Mouse (Mus musculus) neural tube, embryonic 15.5 days (tissue): ENCODE results near the gene Hist1h4n. TPM values are rescaled to one million over a fixed set of nuclear protein-coding genes. Genes with fewer than 3 reads are reported as not detected.
"Not testable (repeated sequence)": the region's sequence is repeated elsewhere in the genome, so short reads cannot be mapped to it uniquely, and the experiment has no call there.

Experiments
- ATAC-seq: fragments of 200-750 bp; cut with Nextera tagmentation; 2 replicates; pipeline ENCODE4 v1.8.0; 2017; ENCODE audit warnings: mild to moderate bottlenecking, moderate TSS enrichment, moderate library complexity; ENCODE audit not compliant: low FRiP score
- H3K27ac ChIP-seq: fragments of 300-500 bp; sonication (generic); replicated peaks from 2 replicates; pipeline ENCODE4 v1.5.1; 2015; ENCODE audit warnings: mild to moderate bottlenecking, inconsistent platforms
- H3K27me3 ChIP-seq: fragments of 300-500 bp; sonication (generic); replicated peaks from 2 replicates; pipeline ENCODE4 v1.6.1; 2015; ENCODE audit warnings: inconsistent platforms
- H3K36me3 ChIP-seq: fragments of 300-500 bp; sonication (generic); 2 replicates; pipeline ENCODE4 v1.6.1; 2015; ENCODE audit warnings: inconsistent platforms
- H3K4me1 ChIP-seq: fragments of 300-500 bp; sonication (generic); 2 replicates; pipeline ENCODE4 v1.6.1; 2015; ENCODE audit warnings: inconsistent platforms
- H3K4me2 ChIP-seq: fragments of 300-500 bp; sonication (generic); 2 replicates; pipeline ENCODE4 v1.6.1; 2015; ENCODE audit warnings: inconsistent platforms, mild to moderate bottlenecking, moderate library complexity
- H3K4me3 ChIP-seq: fragments of 300-500 bp; sonication (generic); replicated peaks from 2 replicates; pipeline ENCODE4 v1.5.1; 2015; ENCODE audit warnings: mild to moderate bottlenecking, inconsistent platforms
- H3K9ac ChIP-seq: fragments of 300-500 bp; sonication (generic); replicated peaks from 2 replicates; pipeline ENCODE4 v1.6.1; 2015; ENCODE audit warnings: mild to moderate bottlenecking, inconsistent platforms
- H3K9me3 ChIP-seq: fragments of 300-500 bp; sonication (generic); replicated peaks from 2 replicates; pipeline ENCODE4 v1.6.1; 2016; ENCODE audit warnings: inconsistent platforms
- WGBS: fragments of 180-500 bp; shearing (Covaris S2); methylation state at CpG from one replicate; pipeline ENCODE4 v1.1.7; 2015; ENCODE audit warnings: mixed read lengths; 5-methylcytosine and 5-hydroxymethylcytosine counted together
- polyA plus RNA-seq: library from polyadenylated mRNA; unstranded; fragments of >200 nt; fragmentation: Nextera tagmentation; extraction: Ambion mirVana; gene quantifications from 2 replicates; pipeline ENCODE4 v1.2.1, GENCODE M21; 2015

Gene Hist1h4n
- polyA plus RNA-seq, 1 experiment from 2014 or later, result 3.9 TPM

- H3K4me1 ChIP-seq, H3K9me3 ChIP-seq, H3K4me3 ChIP-seq, H3K4me2 ChIP-seq, H3K9ac ChIP-seq, H3K27ac ChIP-seq, H3K27me3 ChIP-seq, H3K36me3 ChIP-seq: not testable (repeated sequence)
- ATAC-seq, result peak; percentile 97
- WGBS, result no CpG with 5 or more reads among the region's 24 CpGs
These were observed 1.5 kb upstream of the Hist1h4n start, which contains the start of the genes Hist1h2ap and Hist1h2br for GRCm38 (mm10) chr13:21833461-21833860. TSS of gene Hist1h2ap (minus strand) at chr13:21833507. TSS of gene Hist1h2br (plus strand) at chr13:21833743.

DNA sequence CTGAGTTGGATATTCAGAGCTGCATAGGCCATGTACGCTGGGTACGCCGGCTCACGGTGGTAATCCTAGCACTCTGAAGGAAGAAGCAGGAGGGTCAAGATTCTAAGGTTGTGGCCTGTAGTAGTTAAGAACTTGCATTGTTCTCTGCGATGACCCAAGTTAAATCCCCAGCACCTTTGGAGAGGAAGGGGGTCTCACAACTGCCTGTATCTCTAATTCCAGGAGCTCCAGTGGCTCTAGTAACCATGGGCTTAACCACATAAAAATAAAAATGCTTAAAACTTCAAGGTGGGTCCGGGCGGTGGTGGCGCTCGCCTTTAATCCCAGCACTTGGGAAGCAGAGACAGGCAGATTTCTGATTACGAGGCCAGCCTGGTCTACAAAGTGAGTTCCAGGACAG lies 1.7 kb downstream of the Hist1h4n start:
- Histone ChIP-seq H3K27ac (no peak overlapping the region), H3K4me2 (no peak overlapping the region), H3K4me1 (no peaks in the 10 kb centered on the region), H3K27me3 (no peaks in the 10 kb centered on the region), H3K4me3 (no peak overlapping the region), H3K9ac (no peak overlapping the region), H3K9me3 (no peaks in the 10 kb centered on the region), H3K36me3 (no peaks in the 10 kb centered on the region)
- ATAC-seq, result no peak
- 88% methylated on average over 10 of the region's 10 CpGs for WGBS

DNA sequence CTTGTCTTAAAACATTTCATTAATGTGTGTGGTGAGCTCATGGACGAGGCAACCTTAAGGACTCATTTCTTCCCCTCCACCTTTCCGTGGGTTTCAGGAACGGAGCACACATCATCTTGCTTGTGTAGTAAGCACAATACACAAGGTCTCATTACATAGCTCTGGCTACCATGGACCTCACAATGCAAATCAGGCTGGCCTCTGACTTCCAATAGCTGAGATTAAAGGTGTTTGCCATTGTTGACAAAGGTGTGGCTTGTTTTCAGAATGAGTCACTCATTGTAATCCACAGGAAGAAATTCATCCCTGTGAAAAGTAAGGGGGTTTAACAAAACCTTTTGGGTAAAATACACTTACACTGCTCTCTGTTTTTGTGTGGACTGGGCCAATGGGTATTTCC lies 3.5 kb downstream of the Hist1h4n start:
- Histone ChIP-seq H3K4me2 (no peak overlapping the region), H3K36me3 (no peaks in the 10 kb centered on the region), H3K27me3 (no peaks in the 10 kb centered on the region), H3K27ac (no peak overlapping the region), H3K4me1 (no peaks in the 10 kb centered on the region), H3K9me3 (no peaks in the 10 kb centered on the region), H3K9ac (no peak overlapping the region), H3K4me3 (no peak overlapping the region)
- ATAC-seq, result no peak
- WGBS, result 84% methylated on average over 3 of the region's 3 CpGs

- not testable (repeated sequence) for H3K9ac ChIP-seq, H3K27me3 ChIP-seq, H3K4me3 ChIP-seq, H3K9me3 ChIP-seq, H3K36me3 ChIP-seq, ATAC-seq, H3K4me2 ChIP-seq, H3K4me1 ChIP-seq, H3K27ac ChIP-seq
- WGBS, result 79% methylated on average over 7 of the region's 16 CpGs
These were observed 11.7 kb downstream of the Hist1h4n start for GRCm38 (mm10) chr13:21820082-21820890.

GRCm38 (mm10) chr13:21812092-21812491 lies 19.9 kb downstream of the Hist1h4n start:
- not testable (repeated sequence) for H3K9ac ChIP-seq, H3K9me3 ChIP-seq, H3K4me1 ChIP-seq, ATAC-seq, H3K27me3 ChIP-seq, H3K36me3 ChIP-seq, H3K27ac ChIP-seq
- Histone ChIP-seq H3K4me3 (peak overlapping the region; percentile 18; the same call in 1 of the 2 replicates), H3K4me2 (peak overlapping the region; percentile 47)
- WGBS, result 1% methylated on average over 14 of the region's 14 CpGs

DNA sequence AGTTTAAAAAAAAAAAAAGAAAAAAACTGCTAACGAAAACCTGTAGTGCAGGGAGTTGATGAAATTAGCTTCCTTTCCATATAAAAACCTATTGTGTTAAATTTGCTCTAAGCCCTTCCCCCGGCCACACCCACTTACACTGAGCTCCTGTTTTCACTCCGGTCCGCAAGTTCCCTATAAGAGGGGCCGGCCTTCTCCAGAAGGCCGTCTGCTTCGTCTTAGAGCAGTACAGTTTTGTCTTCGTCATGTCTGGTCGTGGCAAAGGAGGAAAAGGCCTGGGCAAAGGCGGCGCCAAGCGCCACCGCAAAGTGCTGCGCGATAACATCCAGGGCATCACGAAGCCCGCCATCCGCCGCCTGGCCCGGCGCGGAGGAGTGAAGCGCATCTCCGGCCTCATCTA lies 20.5 kb downstream of the Hist1h4n start, which contains the start of gene Hist1h4m:
Gene Hist1h4m (plus strand): TSS at position 208 of the 400 bp plus-strand sequence.
- not testable (repeated sequence) for H3K4me1 ChIP-seq, H3K9ac ChIP-seq, H3K27ac ChIP-seq, H3K36me3 ChIP-seq, H3K27me3 ChIP-seq, H3K9me3 ChIP-seq
- H3K4me2 ChIP-seq, result peak within 1 kb of the TSS; percentile 47
- ATAC-seq, result peak; percentile 77
- H3K4me3 ChIP-seq, result peak within 1 kb of the TSS; percentile 18; the same call in 1 of the 2 replicates
- no CpG with 5 or more reads among the region's 24 CpGs for WGBS

- peak; percentile 15 for ATAC-seq
- not testable (repeated sequence) for H3K27ac ChIP-seq, H3K9me3 ChIP-seq, H3K4me2 ChIP-seq, H3K4me3 ChIP-seq, H3K36me3 ChIP-seq, H3K27me3 ChIP-seq, H3K4me1 ChIP-seq, H3K9ac ChIP-seq
- no CpG with 5 or more reads among the region's 8 CpGs for WGBS
These were observed 20.9 kb downstream of the Hist1h4n start for GRCm38 (mm10) chr13:21811074-21811473.

DNA sequence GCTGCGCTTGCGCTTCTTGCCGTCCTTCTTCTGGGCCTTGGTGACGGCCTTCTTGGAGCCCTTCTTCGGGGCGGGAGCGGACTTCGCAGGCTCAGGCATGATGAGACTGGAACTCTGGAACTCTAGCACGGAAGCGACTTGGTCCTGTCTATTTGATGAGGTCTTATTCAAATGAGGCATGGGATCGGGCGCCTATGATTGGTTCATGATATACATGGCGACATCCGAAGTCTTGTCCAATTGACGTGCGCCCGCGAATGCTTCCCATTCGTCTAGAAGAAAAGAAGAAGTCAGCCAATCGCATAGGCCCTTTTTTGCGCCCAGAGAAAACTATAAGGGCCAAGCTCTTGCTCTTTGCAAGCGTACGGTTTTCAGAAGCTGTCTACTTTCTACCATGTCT lies 21.9 kb downstream of the Hist1h4n start, which contains the start of the genes Hist1h2bq and Hist1h2ao:
Gene Hist1h2bq (minus strand): TSS at position 125 of the 400 bp plus-strand sequence.
Gene Hist1h2ao (plus strand): TSS at position 393 of the 400 bp plus-strand sequence.
- H3K9ac ChIP-seq, H3K4me2 ChIP-seq, H3K9me3 ChIP-seq, H3K4me1 ChIP-seq, H3K27ac ChIP-seq, H3K36me3 ChIP-seq, H3K4me3 ChIP-seq, H3K27me3 ChIP-seq: not testable (repeated sequence)
- peak; percentile 98 for ATAC-seq
- no CpG with 5 or more reads among the region's 23 CpGs for WGBS

DNA sequence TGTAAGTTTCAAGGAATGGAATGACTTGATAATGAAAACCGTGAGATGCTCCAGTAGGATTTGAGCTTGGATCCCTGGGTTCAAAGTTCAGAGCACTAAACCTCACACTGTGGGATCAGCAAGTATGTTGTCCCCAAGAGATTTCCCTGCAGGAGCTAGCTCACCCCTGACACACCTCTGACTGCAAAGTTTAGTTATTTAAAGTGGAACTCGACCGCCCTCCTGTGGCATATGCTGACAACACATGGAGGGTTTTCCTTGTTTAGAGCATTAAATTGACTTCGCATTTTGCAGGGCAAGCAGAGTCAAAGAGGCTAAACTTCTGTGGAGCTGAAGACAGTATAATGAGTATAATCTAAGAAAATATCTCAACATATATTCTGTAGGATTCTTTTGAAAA lies 28.9 kb downstream of the Hist1h4n start:
- not testable (repeated sequence) for H3K27ac ChIP-seq, H3K4me1 ChIP-seq, H3K4me3 ChIP-seq, H3K9ac ChIP-seq, H3K27me3 ChIP-seq, H3K36me3 ChIP-seq, H3K4me2 ChIP-seq, H3K9me3 ChIP-seq
- no CpG with 5 or more reads among the region's 4 CpGs for WGBS
- ATAC-seq, result peak; percentile 79

DNA sequence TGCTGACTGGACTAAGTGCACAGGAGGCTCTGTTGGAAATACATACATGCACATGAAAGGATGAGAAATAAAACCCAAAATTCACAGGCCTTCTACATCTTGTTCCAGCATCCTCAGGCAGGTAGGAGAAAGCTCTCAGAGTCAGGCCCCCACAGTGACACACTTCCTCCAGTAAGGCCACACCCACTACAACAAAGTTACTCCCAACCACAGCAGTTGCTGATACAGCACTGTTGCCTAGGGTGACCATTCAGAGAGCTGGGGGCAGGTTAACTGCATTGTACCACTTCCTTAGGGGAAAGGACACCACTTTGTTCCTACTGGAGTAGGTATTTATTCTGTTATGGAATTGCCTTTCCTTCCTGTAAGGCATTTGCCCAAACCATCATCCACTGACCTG lies 34.8 kb downstream of the Hist1h4n start:
- ATAC-seq, H3K9ac ChIP-seq, H3K27me3 ChIP-seq, H3K27ac ChIP-seq, H3K4me1 ChIP-seq, H3K4me3 ChIP-seq, H3K36me3 ChIP-seq, H3K9me3 ChIP-seq, H3K4me2 ChIP-seq: not testable (repeated sequence)

GRCm38 (mm10) chr13:21795584-21795983 lies 36.4 kb downstream of the Hist1h4n start:
- Histone ChIP-seq H3K9ac (no peak overlapping the region), H3K36me3 (no peaks in the 10 kb centered on the region), H3K4me2 (no peak overlapping the region), H3K9me3 (no peaks in the 10 kb centered on the region), H3K27me3 (no peaks in the 10 kb centered on the region), H3K4me3 (no peak overlapping the region), H3K27ac (no peak overlapping the region), H3K4me1 (peaks cover 5% of the 10 kb centered on the region; the same call in 1 of the 2 replicates)
- ATAC-seq, result no peak
- WGBS, result 97% methylated on average over 7 of the region's 7 CpGs

DNA sequence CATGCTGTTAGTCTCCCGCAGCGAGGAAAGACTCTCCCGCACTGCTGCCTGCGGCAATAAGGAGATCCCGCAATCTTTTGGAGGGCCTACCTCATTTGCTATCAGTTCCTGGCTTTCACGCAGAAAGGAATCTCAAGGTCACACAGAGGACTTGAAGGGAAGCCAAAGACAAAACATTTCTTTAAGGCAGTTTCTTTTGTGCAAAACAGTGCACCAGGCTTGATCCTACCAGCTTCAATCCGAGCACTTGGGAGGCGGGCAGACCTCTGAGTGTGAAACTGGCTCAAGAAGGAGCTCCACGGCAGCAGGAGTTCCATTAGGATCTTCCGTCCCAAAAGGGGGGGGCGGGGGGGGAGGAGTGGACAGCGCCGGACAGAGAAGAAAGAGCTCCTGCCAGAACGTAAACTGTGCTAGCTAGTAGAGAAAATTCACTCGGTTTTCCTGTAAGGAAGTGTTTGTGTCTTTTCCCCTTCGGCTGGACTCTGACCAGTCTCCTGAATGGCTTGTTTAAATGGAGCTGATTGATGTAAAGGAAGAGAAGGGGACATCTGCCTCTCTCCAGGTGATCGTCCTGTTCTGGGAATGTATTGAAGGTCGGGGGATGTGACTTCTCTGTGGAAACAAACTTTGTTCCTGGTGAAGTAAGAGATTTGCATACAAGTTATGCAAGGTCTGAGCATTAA lies 41.3 kb downstream of the Hist1h4n start:
- Histone ChIP-seq H3K9me3 (no peaks in the 10 kb centered on the region), H3K36me3 (no peaks in the 10 kb centered on the region), H3K27ac (no peak overlapping the region), H3K4me1 (peaks cover 19% of the 10 kb centered on the region), H3K4me2 (peak overlapping the region; percentile 46), H3K4me3 (0 out of 2 replicates have a peak overlapping the region, but pooled peaks have one; percentile 4), H3K27me3 (no peaks in the 10 kb centered on the region), H3K9ac (peak overlapping the region; percentile 28; the same call in 1 of the 2 replicates)
- WGBS, result 6% methylated on average over 18 of the region's 18 CpGs
- no peak for ATAC-seq
